Mouse (Mus musculus) embryonic fibroblast, embryonic 13.5 days (primary cell): ENCODE results near the gene Tspan18. TPM values are rescaled to one million over a fixed set of nuclear protein-coding genes. Genes with fewer than 3 reads are reported as not detected.

Experiments used
- H3K27ac ChIP-seq: 2 replicates; pipeline ENCODE4 v1.5.1; 2012; ENCODE audit warnings: low read length, control low read depth, inconsistent platforms; ENCODE audit not compliant: insufficient read depth
- H3K4me1 ChIP-seq: 2 replicates; pipeline ENCODE4 v1.6.1; 2011; ENCODE audit warnings: low read length; ENCODE audit not compliant: control insufficient read depth, insufficient read depth
- H3K4me3 ChIP-seq: 2 replicates; pipeline ENCODE4 v1.5.1; 2011; ENCODE audit warnings: mild to moderate bottlenecking, control low read depth, low read length; ENCODE audit not compliant: insufficient read depth
- CTCF ChIP-seq: IDR thresholded peaks from 2 replicates; pipeline ENCODE4 v1.5.1; 2011; ENCODE audit warnings: mild to moderate bottlenecking, control low read depth, low read length, moderate library complexity, borderline replicate concordance; ENCODE audit not compliant: insufficient read depth
- POLR2A ChIP-seq: IDR thresholded peaks from 2 replicates; pipeline ENCODE4 v1.6.1; 2011; ENCODE audit warnings: low read depth, mild to moderate bottlenecking, control low read depth, low read length, moderate library complexity
- polyA plus RNA-seq: library from polyadenylated mRNA; stranded (reverse); fragments of >200 nt; gene quantifications from 2 replicates; pipeline ENCODE4 v1.2.4, GENCODE M21; 2011; ENCODE audit warnings: low read depth; ENCODE audit not compliant: missing spikeins, insufficient read length

Gene Tspan18
- polyA plus RNA-seq, 1 experiment, result 11.5 TPM

DNA sequence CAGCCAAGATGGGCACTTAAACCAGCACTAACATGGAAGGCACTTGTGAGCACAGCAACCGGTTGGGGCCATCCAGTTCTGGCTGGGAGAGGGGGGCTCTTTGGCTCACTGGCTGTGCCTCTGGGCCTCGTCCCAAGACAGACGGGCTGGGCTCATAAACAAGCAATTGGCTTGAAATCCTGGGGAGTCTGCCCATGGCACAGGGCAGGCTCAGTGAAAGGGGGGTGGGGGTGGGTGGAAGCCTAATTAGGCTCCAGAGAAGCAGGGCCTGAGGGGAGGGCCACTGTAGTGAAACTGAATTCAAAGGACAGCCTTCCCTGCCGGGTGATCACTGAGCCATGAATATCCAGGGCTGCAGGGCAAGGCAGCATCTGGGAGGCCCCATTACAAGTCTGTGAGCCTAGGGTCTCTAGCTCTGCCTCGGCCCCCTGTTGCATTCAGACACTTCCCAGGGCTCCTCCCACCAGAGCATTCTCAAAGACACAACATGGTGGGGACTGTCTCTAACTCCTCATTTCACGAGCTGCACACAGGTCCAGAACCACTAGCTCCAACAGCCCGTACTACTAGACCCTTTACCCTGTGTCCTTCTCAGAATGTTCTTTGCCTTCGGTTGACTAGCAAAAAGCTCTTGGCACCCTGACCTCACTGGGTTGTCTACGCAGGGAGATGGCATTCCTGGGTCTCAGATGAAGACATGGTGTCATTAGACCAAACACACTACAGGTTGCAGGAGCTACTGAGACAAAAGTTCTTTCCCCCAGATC lies 106.4 kb downstream of the Tspan18 start:
- TF ChIP-seq CTCF (no peak), POLR2A (no peak)
- H3K27ac ChIP-seq, result no peak overlapping the region
- H3K4me3 ChIP-seq, result no peak overlapping the region
- no peaks in the 10 kb centered on the region for H3K4me1 ChIP-seq

DNA sequence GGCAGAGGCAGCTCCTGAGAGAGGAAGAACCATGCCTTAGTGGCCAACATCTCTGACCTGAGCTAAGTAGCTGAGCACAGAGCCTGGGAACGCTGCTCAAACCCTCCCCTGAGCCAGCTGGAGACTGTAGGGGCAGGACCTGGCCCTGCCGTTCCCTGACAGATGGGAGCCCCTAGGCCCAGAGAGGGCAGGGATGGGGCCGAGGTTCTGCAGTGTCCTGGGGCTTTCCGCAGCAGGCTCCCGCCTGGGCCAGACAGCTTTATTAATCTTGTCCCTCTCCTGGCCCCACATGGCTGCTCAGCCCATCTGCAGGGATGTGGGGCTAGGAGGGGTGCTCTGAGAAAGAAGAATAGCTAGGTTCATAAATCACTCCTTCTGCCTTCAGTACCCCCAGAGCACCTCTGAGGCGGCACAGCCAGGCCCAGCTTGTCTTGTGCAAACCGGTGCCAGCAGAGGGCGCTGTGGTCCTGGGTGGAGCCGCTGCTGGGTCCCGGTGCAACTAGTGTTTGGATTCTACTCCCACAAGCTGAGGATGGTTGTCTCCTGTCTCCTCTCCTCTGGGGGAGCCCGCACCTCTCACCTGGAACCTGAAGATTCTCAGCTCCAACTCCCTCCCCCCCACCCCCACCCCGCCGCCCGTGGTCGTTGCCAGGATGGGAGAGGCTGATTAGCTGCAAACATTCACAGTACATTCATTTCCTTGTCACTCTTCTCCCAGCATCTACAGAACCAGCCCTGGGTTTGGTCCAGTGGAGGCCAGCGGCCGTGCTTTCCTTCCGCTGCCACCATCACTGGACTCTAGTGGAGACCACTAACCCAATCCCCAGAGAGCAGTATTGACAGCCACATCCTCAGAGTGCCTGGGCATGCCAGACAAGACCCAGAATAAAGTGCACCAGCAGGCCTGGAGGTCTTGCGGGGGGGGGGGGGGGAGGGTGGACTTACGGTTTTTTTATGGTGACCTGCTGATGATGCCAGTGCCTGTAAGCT lies 107.4 kb downstream of the Tspan18 start:
- TF ChIP-seq CTCF (peak; percentile 94), POLR2A (no peak)
- H3K27ac ChIP-seq, result no peak overlapping the region
- H3K4me3 ChIP-seq, result no peak overlapping the region
- H3K4me1 ChIP-seq, result no peaks in the 10 kb centered on the region

DNA sequence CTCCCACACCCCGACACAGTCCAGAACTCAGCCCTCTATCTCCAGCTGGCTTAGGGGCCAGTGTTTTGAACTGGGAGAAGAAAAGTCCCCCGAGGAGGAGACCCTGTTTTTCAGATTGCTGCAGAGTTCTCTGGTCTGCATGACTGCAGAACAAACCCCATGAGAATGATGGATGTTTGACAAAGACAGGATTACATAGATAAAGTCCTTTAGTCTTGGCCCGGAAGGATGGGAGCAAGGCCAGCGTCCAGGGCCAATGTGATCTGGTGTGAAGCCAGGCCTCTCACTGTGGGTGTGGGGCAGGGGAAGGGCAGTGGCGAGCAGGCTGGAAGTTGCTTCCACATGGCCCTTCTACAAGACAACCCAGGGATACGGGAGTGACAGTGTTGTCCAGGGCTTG lies 110.8 kb downstream of the Tspan18 start:
- no peak overlapping the region for H3K4me3 ChIP-seq
- H3K4me1 ChIP-seq, result no peaks in the 10 kb centered on the region
- TF ChIP-seq POLR2A, result no peak
- no peak for TF ChIP-seq CTCF
- H3K27ac ChIP-seq, result no peak overlapping the region

DNA sequence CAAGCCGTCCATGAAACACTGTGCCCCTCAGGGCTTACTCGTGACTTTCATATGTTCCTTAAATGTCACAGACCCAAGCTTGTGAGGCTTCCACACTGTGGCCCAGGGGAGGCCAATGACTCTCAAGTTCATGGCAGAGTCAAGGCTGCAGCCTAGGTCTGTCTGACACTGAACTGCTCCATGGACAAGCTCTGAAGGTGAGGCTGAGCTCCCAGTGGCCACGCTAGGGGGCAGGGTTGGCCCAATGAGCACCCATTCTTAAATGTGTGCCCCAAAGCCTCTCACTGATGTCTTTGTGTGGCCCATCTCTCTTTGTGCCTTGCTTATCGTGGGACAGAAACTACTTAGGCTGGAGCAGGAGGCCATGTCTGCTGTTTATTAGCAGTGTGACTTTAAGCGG lies 113.9 kb downstream of the Tspan18 start:
- no peak for TF ChIP-seq POLR2A
- peak; percentile 37; the same call in 1 of the 2 replicates for TF ChIP-seq CTCF
- 0 out of 2 replicates have a peak, but pooled peaks cover 6% of the 10 kb centered on the region for H3K4me1 ChIP-seq
- no peak overlapping the region for H3K4me3 ChIP-seq
- H3K27ac ChIP-seq, result no peak overlapping the region

DNA sequence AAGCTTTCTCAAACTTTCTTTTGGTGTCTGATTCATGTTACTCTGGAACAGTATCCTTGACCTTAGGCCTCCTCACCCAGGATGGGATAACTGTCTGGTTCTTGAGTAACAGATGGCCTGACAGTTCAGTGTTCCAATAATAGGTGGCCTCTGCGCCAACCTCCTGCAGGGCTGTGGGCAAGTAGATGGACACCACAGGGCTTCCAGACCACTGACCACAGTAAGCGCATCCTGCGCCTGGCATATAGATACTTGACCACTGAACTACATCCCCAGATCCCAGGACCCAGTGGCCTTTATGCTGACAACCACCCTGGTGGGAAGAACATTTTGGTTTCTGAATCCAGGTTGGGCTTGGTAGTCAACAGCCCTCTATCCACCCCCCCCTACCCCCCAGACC lies 114.7 kb downstream of the Tspan18 start:
- TF ChIP-seq CTCF, result no peak
- no peak for TF ChIP-seq POLR2A
- Histone ChIP-seq H3K27ac (no peak overlapping the region), H3K4me1 (0 out of 2 replicates have a peak, but pooled peaks cover 6% of the 10 kb centered on the region), H3K4me3 (no peak overlapping the region)

DNA sequence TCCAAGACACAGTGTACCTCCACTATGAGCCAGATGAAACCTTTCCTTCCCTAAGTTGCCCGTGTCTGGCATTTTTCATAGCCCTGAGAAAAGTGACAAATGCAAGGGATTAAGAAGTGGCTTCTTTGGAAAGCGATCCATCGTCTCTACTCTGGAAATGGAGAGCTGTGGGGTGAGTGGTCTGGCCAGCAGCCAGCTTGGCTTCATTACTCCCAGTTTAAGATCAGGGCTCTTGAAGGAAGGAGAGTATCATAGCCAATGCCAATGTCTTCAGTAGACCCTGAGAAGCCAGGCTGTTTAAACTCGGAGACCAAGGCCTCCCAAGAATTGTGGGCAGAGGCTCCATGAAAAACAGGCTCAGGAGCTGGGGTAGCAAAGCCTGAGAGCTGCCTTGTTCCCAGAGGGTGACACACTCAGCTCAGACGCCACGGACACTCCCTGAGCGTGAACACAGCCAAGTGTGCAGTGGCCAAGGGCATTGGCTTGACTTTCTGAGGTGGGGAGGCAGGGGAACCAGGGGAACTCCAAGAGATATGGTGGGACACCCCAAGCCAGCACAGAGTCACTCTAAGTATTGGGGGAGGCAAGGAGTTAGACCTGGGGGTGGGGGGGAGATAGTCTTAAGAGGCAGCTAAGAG lies 115.8 kb downstream of the Tspan18 start:
- H3K4me3 ChIP-seq, result no peak overlapping the region
- H3K4me1 ChIP-seq, result peaks cover 10% of the 10 kb centered on the region; the same call in 1 of the 2 replicates
- H3K27ac ChIP-seq, result no peak overlapping the region
- TF ChIP-seq POLR2A, result no peak
- TF ChIP-seq CTCF, result no peak

DNA sequence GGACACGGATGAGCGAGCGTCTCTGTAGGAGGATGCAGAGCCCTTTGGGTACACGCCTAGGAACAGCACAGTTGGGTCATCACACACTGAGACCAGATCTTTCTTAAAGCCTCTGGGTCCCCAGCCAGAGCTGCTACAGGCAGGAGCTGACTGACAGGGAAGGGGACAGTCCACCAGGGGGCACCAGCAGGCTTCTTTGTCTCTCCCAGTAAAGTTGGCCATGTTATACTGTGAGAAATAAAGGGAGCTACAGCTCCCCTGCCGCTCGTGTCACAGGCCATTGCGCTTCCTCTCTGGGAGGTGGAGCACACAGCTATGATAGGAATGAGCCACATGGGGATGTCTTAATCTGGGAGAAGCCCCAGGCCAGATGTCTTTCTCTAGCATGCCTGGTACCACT lies 117.3 kb downstream of the Tspan18 start:
- Histone ChIP-seq H3K27ac (0 out of 2 replicates have a peak overlapping the region, but pooled peaks have one; percentile 4), H3K4me3 (no peak overlapping the region), H3K4me1 (peaks cover 10% of the 10 kb centered on the region; the same call in 1 of the 2 replicates)
- TF ChIP-seq CTCF (peak; percentile 27; the same call in 1 of the 2 replicates), POLR2A (no peak)

DNA sequence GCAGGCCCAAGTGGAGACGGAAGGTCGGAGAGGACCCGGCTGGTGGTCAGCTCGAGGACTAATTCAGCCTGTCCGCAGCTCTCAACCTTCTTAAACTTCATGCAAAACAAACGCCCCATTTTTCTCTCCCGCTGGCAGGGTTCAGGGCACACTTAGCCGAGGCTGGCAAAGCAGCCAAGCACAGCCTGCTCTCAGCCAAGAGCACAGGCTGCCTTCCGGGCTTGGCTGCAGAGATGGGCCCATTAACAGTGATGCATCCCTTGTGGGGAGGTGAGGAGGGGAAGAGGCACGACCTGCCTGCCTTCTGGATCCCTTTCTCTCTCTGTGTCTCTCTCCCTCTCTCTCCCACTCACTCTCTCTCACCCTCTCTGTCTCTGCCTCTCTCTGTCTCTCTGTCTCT lies 118.5 kb downstream of the Tspan18 start:
- H3K4me3 ChIP-seq, result no peak overlapping the region
- no peak overlapping the region for H3K27ac ChIP-seq
- peaks cover 10% of the 10 kb centered on the region; the same call in 1 of the 2 replicates for H3K4me1 ChIP-seq
- no peak for TF ChIP-seq CTCF
- TF ChIP-seq POLR2A, result no peak

DNA sequence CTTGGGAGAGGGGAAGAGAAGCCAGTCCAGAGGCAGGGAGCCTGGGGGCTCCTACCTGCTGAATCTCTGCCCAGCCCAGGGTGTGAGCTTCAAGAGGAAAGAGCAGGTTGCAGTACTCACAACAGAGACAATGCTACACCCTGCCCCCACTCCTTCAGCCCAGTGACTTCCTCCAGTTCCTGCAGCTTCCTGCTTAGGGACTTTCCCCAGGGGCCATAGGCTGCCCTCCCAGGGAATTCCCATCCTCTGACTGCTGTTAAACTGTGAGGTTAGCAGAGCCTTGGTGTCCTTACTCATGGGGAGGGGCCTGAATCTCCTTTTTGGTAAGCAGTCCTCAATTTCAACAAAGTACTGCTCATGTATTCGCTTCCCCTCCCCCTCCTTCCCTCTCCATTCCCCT lies 120.1 kb downstream of the Tspan18 start:
- H3K27ac ChIP-seq, result no peak overlapping the region
- TF ChIP-seq POLR2A (no peak), CTCF (no peak)

More for the DNA sequence above, 120.1 kb downstream of the Tspan18 start:
- no peak overlapping the region for H3K4me3 ChIP-seq
- H3K4me1 ChIP-seq, result peaks cover 10% of the 10 kb centered on the region; the same call in 1 of the 2 replicates
